Mouse (Mus musculus): ENCODE data around the gene Grpel1.

The Grpel1 gene

DNA sequence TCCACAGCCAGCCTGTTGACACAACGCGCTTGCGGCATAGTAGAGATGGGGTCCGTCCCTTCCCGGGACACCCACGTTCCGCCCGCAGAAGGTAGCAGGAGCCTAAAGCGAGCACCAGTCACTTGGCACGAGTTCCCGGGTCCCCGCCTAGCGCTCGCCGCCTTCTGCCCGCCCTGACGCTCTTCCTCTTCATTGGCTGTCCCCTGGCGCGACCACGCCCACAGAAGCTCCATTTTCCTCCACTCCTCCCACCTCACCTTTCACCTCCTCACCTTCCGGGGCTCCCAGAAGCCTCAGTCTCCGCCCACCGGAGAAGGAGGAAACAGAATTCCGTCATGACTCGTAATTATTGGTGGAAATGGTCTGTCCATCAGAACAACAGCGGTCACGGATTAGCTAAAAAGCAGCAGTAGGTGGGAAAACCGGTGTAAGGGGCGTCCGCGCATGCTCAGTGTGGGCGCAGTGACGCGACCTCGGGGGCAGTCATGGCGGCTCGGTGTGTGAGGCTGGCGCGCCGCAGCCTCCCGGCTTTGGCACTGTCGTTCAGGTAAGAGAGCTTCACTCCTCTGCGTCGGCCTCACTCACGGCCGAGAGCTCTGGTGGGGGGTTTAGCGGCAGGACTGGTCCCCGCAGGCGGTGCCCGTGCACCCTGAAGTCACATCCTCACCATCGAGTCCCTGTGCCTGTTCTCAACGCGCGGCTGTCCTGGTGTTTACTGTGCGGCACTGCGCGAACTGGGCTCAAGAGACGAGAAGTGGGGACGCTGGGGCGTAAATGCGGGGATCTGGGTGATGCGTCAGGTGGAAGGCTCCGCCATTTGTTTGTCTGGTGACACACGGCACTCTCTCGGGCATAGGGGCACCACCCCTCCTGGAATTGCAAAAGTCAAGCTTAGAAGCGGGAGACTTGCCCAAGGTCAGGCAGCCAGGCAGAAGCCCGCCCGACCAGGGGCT lies at the start of gene Grpel1:
TSS of gene Grpel1 (plus strand) at position 290 of the 953 bp plus-strand sequence.
- peak; percentile 100 for DNase-seq (ENCODE audit: low read depth)

DNA sequence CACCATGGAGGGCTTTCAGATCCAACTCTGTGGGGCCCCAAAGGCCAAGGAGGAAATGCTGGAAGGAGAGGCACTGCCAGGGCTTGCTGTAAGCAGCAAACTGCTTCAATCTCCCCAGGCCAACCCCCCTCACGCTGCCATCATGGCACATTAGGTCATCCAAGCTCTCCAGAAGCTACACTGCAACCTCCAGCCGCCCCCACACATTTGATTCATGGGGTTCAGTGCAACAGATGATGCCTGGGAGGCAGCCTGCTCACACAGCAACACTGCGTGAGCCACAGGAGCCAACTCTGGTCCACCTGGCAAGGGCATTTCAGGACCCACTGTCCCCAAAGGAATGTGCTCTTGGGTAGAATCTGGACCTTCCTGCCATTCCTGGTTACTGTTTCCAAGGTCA lies 44.9 kb upstream of the Grpel1 start:
- no peak for DNase-seq (ENCODE audit: low read depth)

DNA sequence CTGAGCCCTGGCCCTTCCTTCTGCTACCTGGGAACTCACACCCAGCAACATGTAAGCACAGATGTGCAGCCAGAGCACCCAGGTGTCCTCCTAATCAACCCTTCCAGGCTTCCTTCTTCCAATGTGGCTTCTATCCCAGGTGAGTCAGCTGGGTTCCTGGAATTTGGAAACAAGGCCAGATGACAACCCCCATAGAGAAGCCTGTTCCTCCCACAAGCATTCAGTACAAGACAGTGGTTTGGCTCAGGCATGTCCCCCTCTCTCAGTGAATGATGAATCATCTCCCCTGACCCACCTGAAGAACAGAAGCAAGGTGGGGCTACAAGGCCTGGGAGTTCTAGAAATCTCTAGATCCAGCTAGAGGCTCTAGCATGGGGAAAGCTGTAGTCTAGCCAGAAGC lies 42.1 kb upstream of the Grpel1 start:
- DNase-seq (ENCODE audit: low read depth), result no peak

DNA sequence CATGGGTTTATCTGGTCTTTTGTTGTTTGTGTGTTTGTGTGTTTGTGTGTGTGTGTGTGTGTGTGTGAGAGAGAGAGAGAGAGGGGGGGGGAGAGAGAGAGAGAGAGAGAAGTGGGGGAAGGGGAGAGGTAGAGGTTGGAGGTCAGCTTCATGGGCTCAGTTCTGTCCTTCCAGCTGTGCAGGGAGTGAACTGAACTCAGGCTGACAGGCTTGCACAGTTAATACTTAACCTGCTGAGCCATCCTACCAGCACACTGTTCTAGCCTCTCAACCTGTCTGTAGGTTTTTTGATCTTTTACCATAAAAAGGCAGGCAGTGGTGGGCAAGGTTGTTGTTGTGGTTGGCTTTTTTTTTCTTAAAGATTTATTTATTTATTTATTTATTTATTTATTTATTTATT lies 40.1 kb upstream of the Grpel1 start:
- no peak for DNase-seq (ENCODE audit: low read depth)

DNA sequence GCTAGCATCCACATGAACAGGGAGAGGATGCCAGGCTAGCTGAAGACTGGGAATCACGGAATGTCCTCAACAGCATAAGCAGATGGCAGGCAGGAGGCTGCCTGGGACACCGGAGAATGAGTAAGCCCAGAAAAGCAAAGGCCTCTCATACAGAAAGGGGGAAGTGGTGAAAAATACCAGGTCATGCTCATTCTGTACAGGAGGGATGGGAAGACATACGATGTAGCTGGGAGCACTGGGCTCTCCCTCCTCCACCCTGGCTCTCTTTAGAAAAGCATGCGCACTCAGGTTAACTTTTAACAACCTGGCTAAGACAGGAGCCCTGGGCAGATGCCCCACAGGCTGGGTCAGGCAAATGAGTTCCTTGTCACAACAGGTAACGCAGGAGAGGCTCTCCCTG lies 38.4 kb upstream of the Grpel1 start:
- no peak for DNase-seq (ENCODE audit: low read depth)

DNA sequence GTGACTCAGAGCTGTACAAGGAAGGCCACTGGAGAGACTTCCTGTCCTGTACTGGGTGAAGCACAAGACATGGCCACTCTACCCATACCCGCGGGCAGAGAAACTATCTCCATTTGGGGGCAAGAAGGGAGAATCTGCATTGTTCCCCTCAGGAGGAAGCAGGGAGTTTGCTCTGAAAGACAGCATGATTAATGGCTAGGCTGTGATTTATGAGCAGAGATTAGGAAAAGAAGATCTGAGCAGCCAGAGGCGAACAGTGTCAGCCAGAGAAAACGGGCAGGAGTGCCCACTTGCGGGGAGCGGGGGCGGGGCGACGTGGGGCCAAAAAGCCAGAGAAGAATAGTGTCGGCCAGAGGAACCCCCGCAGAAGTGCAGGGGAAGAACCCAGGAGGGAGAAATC lies 37.0 kb upstream of the Grpel1 start:
- no peak for DNase-seq (ENCODE audit: low read depth)

DNA sequence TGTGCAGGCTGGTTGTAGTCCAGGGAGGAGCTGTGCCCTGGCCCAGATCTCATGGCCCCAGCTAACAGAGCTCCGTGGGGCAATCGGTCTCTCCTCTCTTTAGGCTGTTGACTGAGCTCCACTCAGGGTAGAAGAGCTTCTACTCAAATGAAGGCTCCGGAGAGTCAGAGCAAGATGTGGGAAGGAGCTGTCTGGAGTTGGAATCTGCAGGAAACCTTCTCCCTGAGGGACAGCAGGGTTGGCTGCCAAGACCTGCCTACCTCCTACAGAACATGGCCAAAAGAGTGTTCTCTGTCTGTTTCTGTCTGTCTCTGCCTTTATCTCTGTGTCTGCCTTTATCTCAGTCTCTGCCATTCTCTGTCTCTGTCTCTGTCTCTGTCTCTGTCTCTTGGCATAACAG lies 35.2 kb upstream of the Grpel1 start:
- no peak for DNase-seq (ENCODE audit: low read depth)

DNA sequence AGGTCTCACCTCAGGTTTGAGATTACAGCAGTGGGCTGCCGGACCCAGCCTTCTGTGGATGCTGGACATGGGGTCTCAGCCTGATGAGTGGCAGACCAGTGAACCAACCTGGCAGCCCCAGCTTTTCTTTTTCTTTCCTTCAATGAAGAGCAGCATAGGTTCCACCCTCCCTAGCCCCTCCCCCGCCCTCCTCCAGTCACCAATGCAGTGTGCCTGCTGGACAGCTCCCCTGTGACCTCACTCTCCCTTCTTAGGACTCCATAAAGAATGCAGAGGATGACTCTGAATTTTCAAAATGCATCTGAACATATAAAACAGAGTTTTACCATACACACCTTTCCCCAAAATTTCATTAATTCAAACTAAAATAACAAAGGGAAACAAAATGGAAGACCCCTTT lies 33.1 kb upstream of the Grpel1 start:
- DNase-seq (ENCODE audit: low read depth), result no peak

DNA sequence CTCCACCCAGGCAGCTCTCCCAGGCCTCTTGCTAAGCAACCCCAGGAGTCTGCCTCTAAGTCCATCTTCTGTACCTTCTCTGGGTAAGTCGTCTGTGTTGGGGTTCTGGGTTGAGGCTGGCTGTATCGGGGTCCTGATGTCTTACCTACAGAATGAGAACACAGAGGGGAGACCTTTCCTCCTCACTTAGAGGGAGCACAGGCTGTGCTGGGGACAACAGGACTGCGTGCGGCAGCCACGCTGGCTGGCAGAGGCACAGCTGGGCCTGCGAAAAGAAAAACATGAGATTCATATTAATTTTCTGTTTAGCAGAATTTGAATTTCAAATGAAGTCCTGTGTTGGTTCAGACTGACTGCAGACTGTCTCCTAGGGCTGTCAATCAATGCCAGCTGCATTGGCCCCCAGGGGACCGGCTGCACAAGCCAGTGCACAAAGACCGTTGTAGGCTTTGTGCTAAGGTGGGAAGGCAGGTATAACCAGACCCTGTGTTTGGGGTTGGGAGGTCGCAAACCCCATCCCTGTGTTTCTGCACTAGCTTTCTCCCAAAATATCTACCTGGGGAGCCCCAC lies 30.3 kb upstream of the Grpel1 start:
- no peak for DNase-seq (ENCODE audit: low read depth)

DNA sequence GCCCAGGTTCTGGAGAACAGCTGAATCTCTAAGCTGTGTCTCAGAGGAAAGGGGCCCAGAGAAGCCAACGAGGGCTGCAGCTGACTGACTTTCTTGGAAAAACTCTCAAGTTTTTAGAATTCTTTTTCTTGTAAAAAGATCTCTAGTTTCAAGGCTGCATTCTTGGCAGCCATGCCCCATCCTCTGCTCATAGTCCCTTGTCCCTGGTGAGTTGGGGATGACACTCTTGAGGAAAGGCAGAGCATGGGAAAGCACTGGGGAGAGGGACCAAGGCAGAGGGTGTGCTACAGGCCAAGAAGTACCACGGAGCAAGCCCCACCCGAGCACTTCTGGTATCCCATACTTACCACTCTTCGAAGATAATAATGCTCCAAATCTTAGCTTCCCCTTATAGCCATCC lies 27.9 kb upstream of the Grpel1 start:
- DNase-seq (ENCODE audit: low read depth), result no peak

DNA sequence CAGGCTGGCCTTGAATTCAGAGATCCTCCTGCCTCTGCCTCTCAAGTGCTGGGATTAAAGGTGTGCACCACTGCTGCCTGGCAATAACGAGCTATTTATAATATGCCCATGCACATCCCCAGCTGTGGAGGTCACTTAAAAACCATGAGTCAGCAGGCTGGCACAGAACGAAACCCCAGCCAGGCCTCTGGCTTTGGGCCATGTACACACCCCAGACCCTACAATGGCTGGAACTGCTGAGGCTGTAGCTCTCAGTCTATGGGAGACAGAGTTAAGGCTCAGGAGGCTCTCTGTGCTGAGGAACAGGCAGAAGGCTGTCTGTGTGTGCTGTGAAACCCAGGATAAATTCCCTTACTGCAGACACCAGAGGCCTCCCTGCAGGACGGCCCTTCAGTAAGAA lies 24.1 kb upstream of the Grpel1 start:
- no peak for DNase-seq (ENCODE audit: low read depth)

DNA sequence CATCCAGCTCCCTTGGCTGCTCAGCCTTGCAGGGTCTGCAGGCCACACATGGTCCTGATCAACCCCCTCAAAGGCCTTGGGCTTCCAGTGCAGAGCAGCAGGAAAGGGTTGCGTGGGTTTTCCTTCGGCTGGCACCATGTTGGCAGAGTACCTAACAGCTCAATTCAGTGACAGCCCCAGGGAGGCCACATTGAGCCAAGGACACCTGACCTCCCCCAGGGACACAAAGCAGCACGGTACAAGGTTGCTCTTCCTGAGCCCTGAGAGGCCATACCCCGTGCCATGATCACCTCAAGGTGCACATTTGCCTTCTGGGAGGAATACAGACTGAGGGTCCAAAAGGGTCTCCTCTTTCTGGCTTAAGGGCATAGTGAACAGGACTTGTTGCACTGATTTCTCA lies 20.2 kb upstream of the Grpel1 start:
- DNase-seq (ENCODE audit: low read depth), result no peak

DNA sequence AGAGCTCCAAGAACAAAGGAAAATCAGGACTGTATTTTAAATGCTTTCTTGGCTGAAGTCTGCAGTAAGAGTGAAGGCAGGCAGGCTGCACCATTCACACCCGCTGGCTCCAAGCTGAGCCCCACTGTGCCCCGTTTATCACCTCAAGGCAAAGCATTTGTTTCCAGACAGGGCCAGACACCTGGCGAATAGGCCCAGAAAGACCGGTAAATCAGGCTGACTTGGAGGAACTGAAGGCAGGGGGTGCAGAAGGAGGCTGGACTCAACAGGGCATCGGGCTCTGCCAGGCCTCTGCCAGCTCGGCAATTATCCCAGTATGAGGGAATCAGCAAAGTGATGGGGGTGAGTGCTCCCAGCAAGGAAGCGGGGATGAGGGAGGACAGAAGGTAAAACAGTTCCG lies 19.8 kb upstream of the Grpel1 start:
- no peak for DNase-seq (ENCODE audit: low read depth)

DNA sequence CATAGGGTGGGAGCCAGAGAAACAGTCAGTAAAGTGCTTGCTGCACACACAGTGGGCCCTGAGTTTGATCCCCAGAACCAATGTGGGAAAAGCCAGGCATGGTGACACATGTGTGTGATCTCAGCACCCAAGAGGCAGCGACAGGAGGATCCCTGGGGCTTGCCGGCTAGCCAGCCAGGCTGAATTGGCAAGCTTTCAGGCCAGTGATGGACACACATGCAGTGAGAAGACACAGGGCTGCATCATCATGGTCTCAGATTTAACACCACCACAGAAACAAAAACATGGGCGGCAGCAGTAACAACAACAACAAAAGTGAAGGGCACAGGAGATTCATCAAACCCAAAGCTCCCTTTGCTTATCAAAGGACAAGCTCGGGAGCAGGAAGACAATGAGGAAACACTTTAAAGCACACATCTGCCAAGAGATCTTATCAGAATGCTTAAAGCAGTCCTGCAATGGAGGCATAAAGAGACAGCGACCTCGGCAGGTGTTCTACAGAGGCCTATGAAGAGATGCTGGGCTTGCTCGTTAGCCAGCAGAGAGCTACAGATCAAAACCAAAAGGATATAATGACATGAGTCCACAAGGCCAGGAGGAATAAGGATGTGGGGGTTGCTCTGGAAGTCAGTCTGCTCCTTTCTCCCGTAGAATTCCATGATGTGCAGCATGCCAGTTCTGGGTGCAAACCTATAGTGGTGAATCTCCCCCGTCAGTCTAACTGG lies 18.5 kb upstream of the Grpel1 start:
- DNase-seq (ENCODE audit: low read depth), result no peak

DNA sequence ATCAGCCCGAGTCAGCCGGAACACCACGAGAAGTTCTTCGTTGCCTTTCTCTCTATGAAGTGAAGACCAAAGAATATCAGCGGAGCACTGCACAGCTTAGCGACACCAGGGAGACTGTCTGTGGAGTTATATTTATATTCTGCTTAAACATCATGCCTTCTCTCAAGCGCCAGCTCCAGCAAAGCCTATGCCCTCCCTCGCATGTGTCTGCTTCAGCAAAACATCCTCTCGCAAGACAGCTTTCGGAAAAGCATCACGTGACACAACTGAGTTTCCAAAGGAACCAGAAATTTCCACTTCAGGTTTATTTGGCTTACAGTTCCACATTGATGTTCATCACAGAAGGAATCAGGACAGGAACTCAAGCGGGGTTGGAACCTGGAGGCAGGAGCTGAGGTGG lies 16.9 kb upstream of the Grpel1 start:
- DNase-seq (ENCODE audit: low read depth), result no peak

DNA sequence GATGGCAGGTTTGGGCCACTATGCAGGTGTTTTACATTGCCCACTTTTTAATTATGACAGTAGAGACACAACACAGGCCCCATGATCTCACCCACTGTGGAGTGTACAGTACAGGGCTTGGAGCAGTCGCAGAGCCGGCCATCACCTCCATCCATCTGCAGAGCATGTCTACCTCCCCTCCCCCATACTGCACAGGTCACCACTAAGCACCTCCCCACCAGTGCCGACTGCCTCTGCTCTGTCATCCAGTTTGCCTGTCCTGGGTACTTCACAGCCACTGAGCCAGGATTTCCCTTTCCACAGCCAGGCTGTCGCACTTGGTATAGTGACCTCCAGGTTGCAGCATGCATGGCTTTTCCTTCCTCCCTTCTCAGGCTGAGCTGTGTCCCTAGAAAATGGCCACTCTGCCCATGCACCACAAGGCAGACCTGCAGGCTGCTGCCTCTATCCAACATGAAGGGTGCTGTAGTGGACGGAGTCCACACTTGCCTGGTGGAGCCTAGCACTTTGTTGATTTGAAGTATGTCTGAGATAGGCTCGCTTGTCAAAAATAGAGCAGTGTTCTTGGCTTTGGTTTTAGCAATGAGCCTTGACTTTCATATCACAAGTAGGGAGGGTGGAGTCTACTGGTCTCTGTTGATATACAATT lies 15.0 kb upstream of the Grpel1 start:
- DNase-seq (ENCODE audit: low read depth), result no peak

DNA sequence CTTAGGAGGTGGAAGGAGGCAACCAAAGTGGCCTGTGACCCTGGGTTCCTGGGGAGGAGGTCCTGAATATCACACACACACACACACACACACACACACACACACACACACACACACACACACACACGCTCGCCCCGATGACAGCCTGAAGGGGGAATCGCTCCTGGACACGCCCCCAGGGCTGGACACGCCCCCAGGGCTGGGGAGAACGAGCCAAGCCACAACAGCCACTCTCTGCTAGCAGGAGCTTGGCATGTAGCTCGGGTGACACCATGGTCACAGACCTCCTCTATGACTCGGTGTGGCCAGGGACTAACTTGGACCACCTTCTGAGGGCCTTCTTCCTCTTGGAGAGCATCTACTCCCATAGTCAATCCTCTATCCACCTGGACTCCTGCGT lies 13.7 kb upstream of the Grpel1 start:
- no peak for DNase-seq (ENCODE audit: low read depth)

DNA sequence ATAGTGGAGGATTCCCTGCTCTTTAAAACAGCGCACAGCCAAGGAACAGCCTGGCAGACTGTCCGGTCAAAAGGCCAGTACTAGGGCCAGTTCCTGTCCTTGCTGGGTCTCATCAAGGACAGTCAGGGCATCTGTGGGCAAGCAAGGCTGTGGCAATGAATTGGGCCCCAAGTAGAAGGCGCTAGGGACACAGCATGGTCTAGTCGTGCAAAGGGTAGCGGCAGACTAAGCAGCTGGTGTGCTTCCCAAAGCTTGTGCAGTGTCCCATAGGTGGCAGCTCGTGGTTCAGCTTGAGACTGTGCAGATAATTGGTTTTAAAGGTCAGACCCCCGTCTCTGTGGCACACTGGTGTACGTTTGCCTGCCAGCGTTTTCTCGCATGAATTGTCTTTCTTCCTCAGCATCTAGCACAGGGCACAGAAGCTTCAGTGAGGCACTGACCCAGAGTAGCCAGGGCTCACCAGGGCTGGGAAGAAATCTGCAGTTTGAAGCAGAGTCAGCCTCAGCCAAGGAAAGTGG lies 12.9 kb upstream of the Grpel1 start:
- no peak for DNase-seq (ENCODE audit: low read depth)

DNA sequence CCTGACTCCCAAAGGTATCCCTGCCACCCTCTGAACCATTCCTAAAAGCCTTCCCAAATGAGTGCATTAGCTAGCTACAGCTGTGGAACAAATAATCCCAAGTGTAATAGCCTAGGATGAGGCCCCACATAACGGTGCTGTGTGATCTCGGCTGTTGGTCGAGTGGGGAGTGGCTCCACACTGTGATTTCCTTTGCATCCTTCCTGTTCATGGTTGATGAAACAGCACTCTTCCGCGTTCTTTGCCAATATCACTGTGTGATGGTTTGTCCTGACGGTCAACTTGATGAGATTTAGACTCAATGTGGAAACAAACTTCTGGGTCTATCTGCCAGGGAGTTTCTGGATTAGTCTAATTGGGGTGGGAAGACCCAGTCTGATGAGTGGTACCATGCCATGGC lies 12.0 kb upstream of the Grpel1 start:
- no peak for DNase-seq (ENCODE audit: low read depth)

DNA sequence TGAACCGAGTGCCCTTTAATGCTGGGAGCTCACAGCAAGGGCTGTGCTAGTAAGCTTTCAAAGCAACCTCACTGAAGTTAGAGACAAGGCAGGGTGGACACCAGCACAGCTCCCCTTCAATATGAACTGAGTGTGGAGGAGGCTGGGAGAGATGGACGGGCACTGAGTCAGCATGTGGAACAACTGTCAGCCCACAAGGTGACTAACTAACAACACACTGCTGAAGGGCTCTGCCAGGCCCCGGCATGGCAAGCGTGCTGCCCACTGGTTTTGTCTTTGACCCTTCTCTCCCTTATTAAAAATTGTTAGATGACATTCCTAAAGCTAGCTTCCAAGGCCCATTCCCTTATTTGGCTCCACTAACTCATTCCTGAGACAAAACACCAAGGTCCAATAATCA lies 7.1 kb upstream of the Grpel1 start:
- DNase-seq (ENCODE audit: low read depth), result no peak

DNA sequence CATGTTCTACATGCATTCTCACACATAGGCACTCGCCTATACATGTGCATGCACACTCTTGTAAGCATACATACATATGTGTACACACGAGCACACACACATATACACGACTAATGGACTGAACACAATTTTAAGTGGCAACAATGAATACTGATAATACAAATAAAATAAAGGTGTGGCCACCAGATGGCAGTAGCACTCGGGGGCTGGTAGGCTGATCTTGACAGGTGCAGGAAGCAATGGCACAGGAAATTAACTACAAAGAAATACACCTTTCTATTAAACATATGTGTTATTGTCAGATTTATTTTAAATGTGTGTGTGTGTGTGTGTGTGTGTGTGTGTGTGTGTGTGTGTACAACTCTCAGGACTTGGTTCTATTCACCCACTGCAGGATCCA lies 5.9 kb upstream of the Grpel1 start:
- DNase-seq (ENCODE audit: low read depth), result peak; percentile 50

DNA sequence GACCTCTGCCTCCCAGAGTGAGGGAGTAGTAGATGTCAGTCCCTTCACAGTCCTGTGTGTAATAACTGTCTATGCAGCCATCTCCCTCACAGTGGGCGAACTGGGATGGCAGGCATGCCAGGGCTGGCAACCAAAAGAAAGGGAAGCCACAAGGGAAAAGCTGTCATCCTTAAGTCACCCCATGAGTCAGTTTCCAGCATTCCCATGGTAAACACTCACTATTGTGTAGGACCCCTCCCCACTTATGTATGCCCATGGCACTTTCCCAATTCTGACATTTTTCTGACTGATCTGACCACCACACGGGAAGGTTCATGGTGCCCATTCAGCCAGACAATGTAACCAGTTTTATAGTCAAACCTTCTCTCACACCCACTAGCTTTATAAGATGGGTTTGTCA lies 4.1 kb upstream of the Grpel1 start:
- no peak for DNase-seq (ENCODE audit: low read depth)
